Mouse (Mus musculus) splenic B cell, adult 2 months (primary cell): ENCODE data around the gene BC147527.
A peak's percentile ranks its signal among the peaks of the same experiment; 100 is the strongest.
"Not testable (repeated sequence)": the region's sequence is repeated elsewhere in the genome, so short reads cannot be mapped to it uniquely, and the experiment has no call there.

ENCODE experiments used
- DNase-seq: peaks from one replicate; pipeline ENCODE4 v3.0.0-alpha.2; 2011; ENCODE audit warnings: low read depth, low spot score
- H3K27me3 ChIP-seq: 2 replicates; pipeline ENCODE4 v1.6.1; 2012; ENCODE audit warnings: mild to moderate bottlenecking, low read length, moderate library complexity, mixed read lengths; ENCODE audit not compliant: control insufficient read depth, poor library complexity, insufficient read depth, severe bottlenecking
- H3K36me3 ChIP-seq: 2 replicates; pipeline ENCODE4 v1.6.1; 2012; ENCODE audit warnings: mild to moderate bottlenecking, low read length, moderate library complexity, mixed read lengths; ENCODE audit not compliant: control insufficient read depth, poor library complexity, insufficient read depth, severe bottlenecking

Gene BC147527

DNA sequence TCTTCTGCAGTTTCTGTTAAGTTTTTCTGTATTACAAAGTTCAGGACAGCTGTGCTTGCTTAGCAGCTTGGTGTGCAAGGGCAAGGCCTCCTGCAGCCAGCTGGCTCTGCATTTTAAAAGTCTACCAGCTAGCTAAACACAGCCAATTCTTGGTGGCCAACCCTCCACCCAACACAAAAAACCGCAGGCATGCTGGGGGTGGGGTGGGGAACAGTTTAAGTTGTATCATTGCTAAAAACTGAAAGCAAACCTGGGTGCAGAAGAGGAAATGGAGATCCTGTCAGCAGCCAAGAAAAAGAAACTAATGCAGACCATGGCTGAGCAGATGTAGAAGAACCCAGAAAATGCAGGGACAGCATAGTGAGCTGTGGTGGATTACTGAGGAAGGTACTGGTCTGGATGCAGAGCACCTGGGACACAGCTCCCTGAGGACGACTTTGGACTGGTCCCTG is at the start of gene BC147527:
BC147527 (plus strand) TSS at position 402 of the 452 bp plus-strand sequence.
- Histone ChIP-seq H3K27me3 (no peaks in the 10 kb centered on the region), H3K36me3 (no peaks in the 10 kb centered on the region)
- DNase-seq: peak; percentile 56

DNA sequence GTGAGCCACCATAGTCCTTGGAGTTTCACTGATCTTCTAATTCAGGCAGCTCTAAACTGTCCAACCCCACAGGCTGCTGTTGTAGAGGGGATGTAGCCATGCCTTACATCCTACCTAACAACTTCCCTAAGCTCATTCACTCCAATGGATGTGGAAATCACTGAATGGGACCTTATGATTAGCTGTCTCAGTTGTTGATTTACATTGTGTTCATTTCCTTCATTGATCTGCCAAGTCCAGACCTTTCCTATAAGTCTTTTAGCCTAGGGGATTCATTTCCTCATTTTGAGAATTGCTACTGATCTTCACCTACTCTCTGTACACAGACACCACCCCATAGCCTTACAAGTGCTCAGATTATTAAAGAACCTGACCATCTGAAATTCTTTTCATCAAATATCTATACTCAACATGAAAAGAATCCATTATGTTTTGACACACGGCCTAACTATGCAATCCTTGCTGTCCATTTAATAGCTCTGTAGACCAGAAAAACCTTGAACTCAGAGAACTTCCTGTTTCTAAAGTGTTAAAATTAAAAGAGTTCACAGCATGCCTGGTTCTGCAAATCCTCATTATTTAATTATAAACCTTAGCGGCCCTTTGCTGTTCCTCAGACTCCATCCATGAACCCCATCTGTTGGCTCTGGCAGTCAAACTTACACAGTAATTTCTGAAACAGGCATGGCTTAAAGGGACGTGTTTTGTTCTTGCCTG is 48.8 kb upstream of the BC147527 start:
- H3K36me3 ChIP-seq, DNase-seq, H3K27me3 ChIP-seq: not testable (repeated sequence)

DNA sequence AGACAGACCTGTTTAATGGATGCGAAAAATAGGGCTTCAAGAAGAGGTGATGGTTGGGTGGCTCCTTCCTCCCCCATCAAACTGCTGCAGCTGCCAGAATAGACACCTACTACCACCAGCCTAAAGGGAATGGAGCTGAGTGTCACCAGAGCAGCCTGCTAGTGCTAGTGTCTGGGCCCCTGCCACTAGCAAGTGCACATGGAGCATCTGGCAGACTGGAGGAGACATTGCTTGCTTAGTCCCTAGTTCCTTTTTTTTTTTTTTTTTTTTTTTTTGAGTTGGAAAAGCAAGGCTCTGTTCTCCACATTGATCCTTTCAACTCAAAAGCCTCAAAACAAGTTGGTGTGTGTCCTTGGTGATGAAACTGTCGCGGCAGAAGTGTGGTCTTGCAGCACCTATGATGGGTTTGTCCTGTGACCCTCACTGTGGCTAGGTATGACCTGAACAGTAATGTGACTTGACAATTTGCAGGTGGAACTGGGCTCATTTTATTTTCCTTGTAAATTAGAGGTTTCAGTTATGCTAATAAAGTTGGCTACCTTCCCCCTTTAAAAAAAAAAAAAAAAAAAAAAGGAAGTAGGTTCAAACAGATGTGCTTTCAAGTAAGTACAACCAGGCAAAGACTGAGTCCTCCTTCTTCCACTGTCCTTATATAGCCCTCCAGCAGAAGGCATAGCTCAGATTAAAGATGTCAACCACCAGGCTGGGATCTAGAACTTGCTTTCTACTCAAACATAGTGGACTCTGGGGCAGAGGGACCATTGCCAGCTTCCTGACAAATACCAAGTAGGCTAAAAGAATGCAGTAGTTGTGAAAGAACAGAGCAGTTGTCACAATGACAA is 41.2 kb upstream of the BC147527 start:
- peak; percentile 77 for DNase-seq
- not testable (repeated sequence) for H3K27me3 ChIP-seq, H3K36me3 ChIP-seq

DNA sequence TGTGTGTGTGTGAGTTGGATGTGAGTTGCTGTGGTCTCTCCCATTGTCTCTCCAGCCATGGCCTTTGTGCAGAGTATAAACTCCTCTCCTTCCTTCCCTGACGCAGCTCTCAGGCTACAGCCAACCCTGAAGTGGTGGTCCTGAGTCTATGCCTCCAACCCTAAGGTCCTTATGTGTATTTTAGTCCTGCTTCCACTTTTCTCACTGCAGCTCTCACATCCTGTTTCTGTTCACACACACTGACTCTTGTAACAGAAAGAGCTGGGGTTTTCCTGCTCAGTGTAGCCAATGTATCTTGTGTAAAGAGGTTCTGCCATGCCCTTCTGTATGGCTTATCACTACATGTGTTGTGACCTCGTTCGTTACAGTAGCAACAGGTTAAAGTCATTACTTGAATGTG is 40.5 kb upstream of the BC147527 start:
- not testable (repeated sequence) for H3K27me3 ChIP-seq, H3K36me3 ChIP-seq
- peak; percentile 58 for DNase-seq

DNA sequence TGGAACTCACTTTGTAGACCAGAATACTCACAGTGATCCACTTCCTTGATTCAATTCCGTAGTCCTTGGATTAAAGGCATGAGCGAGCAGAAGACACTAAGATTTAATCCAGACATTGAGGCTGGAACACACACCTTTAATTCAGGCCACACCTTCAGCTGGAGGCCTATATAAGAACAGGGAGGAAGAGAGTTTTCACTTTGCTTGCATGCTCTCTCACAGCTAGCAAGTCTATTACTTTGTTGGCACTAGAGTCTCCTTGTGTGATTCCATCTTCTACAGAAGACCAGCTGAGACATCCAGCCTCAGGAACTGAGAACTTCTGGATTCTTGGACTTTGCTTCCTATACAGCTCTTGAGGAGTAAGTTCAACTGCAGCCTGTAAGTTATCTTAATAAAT is 37.3 kb upstream of the BC147527 start, which contains the start of gene AF067061:
AF067061 (plus strand) TSS at position 245 of the 400 bp plus-strand sequence.
- DNase-seq, H3K36me3 ChIP-seq, H3K27me3 ChIP-seq: not testable (repeated sequence)

DNA sequence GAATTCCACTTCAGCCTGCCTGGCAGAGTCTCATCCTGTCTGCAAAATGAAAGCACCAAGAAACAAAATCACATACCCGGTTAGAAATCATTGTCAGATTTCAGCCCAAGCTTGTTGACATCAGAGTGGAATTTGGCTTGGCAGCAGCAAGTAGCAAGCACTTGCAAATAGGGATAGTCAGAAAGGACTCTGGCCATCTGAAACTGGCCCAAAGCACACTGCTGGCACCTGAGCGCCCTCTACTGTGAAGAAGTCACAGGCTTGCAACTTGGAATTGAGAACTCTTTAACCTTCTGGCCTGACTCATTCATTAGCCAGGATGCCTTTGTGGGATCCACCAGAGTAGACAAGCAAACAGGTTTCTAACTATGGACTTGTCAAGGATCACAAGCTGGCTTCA is 22.4 kb upstream of the BC147527 start:
- not testable (repeated sequence) for H3K27me3 ChIP-seq, DNase-seq, H3K36me3 ChIP-seq

DNA sequence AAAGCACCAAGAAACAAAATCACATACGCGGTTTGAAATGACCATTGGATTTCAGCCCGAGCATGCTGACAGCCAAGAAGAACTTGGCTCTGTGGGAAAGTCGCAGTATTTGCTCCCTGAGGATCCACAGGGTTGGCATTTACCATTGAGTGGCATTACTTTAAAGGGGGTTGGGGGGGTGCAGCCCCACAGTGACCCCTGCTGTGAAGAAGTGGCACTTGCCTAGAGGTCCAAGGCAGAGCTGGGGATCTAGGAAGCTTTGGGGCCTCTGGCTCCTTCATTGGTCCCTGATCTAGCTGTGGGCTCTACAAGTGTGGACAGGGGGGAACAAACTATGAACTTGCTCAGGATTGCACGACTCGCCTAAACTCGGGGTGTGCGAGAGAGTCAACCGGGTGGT is 21.4 kb upstream of the BC147527 start:
- Histone ChIP-seq H3K27me3 (no peaks in the 10 kb centered on the region), H3K36me3 (no peaks in the 10 kb centered on the region)

DNA sequence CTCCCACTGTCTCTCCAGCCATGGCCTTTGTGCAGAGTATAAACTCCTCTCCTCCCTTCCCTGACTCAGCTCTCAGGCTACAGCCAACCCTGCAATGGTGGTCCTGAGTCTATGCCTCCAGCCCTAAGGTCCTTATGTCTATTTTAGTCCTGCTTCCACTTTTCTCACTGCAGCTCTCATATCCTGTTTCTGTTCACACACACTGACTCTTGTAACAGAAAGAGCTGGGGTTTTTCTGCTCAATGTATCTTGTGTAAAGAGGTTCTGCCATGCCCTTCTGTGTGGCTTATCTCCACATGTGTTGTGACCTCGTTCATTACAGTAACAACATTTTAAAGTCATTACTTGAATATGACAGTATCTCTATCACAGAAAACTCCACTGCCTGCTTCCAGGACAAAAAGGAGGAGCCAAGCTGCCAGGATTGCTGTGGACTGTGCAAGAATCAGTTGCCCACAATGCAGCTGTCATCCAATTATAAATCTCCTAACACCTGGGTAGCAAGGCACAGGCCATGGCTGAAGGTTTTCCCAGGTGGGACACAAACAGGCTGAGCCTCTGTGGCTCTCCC is 783 bp upstream of the BC147527 start:
- Histone ChIP-seq H3K27me3 (no peaks in the 10 kb centered on the region), H3K36me3 (no peaks in the 10 kb centered on the region)
- DNase-seq: peak; percentile 36

More for the DNA sequence above, 21.4 kb upstream of the BC147527 start:
- no peak for DNase-seq

DNA sequence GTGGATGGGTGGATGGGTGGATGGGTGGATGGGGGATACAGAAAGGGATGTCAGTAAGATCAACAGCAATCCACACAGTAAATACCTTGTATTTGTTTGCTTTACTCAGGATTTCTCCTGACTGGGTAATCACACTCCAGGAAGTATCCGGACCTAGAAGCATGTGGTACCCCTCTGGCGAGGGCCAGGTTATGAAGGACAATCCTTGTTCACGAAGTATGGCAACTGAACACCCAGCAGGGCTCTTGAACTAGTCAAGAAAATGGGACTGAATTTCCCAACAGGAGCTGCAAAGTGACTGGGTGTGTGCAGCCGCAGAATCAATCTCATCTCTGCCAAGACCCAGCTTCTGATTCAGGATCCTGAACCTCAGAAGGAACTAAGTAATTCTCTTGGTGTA is 661 bp downstream of the BC147527 start:
- Histone ChIP-seq H3K36me3 (no peaks in the 10 kb centered on the region), H3K27me3 (no peaks in the 10 kb centered on the region)
- DNase-seq: no peak

DNA sequence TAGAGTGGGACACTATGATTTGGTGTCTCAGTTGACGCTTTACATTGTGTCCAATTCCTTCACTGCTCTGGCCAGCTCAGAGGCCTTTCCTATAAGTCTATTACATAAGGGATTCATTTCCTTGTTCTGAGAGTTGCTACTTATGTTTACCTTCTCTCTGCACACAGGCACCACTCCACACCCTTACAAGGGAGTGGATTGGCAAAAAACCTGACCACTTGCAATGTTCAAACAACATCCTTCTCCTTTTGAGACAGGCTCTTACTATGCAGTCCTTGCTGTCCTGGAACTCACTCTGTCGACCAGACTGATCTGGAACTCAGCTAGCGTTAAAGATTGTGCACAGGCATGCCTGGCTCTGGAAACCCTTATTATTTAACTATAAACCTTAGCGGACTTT is 10.6 kb downstream of the BC147527 start:
- no peak for DNase-seq
- H3K27me3 ChIP-seq: no peaks in the 10 kb centered on the region
- no peaks in the 10 kb centered on the region for H3K36me3 ChIP-seq

DNA sequence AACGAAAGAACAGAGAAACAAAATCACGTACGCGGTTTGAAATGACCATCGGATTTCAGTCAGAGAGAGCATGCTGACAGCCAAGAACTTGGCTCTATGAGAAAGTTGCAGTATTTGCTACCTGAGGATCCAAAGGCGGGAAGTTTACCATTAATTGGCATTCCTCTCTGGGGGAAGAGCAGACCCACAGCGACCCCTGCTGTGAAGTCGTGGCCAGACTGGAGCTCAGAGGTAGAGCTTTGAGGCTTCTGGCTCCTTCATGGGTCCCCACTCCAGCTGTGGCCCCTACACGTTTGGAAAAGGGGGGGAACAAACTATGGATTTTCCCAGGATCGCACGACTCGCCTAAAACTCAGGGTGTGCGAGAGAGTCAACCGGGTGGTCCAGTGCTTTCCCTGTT is 13.4 kb downstream of the BC147527 start:
- H3K27me3 ChIP-seq: no peaks in the 10 kb centered on the region
- no peaks in the 10 kb centered on the region for H3K36me3 ChIP-seq
- peak; percentile 72 for DNase-seq

DNA sequence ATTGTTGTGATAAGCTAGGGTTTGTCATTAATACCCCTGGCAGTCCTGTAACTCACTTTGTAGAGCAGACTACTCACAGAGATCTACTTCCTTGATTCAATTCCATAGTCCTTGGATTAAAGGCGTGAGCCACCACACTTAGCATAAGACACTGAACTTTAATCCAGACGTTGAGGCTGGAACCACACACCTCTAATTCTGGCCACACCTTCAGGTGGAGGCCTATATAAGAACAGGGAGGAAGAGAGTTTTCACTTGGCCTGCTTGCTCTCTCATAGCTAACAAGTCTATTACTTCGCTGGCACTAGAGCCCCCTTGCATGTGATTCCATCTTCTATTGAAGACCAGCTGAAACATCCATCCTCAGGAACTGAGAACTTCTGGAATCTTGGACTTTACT is 16.4 kb downstream of the BC147527 start, which contains the start of gene Tcstv3:
Tcstv3 (plus strand) TSS at position 301 of the 400 bp plus-strand sequence.
- H3K36me3 ChIP-seq, DNase-seq: not testable (repeated sequence)

DNA sequence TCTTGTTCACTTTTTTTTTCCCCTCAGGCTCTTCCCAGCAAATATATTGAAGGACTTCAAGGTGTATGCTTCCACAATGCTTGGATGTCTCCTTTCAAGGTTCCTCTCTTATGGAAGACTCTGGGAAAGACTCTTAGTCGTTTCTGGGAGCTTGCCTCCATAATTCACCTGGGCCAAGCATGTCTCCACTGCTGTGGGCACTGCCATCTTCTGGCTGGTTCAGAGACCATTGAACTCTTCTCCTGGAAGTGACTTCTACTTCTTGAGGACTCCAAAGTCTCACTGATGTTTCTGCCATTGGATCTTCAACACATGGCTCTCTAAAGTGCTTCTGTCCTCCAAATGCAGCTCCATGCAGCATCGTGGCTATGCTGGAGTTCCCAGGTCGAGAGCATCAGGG is 20.0 kb downstream of the BC147527 start:
- DNase-seq: no peak
- Histone ChIP-seq H3K36me3 (no peaks in the 10 kb centered on the region), H3K27me3 (no peaks in the 10 kb centered on the region)

More for the DNA sequence above, 16.4 kb downstream of the BC147527 start, which contains the start of gene Tcstv3:
- not testable (repeated sequence) for H3K27me3 ChIP-seq

DNA sequence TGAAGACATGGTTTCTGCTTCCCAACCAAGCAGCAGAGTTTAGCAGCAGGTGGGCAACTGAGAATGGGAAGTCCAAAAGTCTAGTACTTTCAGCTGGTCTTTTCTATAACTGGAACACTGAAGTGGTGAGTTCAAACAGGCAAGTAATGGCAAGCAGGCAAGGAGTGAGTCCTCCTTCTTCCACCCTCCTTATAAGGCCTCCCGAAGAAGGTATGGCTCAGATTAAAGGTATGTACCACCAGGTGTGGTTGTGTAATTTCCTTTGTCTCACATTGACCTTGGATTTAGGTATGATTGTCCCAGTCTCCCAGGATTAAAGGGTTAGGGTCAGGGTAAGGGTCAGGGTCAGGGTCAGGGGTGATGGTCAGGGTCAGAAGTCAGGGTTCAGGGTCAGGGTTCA is 20.5 kb downstream of the BC147527 start:
- no peaks in the 10 kb centered on the region for H3K27me3 ChIP-seq
- no peak for DNase-seq

More for the DNA sequence above, 20.5 kb downstream of the BC147527 start:
- no peaks in the 10 kb centered on the region for H3K36me3 ChIP-seq
